ENCODE assay signal across 8 mouse cellular contexts in the genomic region with DNA sequence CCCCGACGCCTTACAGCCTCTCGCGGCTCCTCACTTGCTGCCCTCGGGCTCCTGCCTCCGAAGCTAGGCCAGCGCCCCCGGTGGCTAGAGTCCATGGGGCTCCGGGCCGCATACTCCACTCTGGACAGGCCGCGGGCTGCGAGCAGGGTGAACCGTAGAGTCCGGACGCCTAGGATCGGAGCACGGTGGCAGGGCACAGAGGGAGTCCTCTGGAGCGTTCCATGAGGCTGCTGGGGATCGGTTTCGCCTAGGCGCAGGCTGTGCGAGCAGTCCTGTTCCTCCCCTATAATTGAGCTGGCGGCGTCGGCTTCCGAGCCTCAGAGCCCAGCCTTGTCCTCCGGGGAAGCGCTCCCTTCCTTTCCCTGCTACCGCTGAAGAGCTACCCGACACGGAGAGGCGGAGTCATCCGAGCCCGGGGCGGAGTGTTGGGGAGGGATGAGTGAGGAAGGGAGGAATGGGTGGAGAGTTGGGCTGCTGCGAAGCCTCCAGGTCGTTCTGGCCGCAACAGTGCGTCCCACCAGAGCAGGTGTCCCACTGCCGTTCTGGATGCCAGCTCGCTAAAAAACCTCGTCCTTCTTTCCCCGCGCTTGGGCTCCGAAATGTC. TPM values are rescaled to one million over a fixed set of nuclear protein-coding genes. Genes with fewer than 3 reads are reported as not detected.
DNase-seq lines count a peak whose midpoint lies in the region; ATAC-seq and TF ChIP-seq lines count a peak whose summit lies in the region.

TSS of gene Kcnk12 (minus strand) at position 307 of the 604 bp plus-strand sequence.

- under 1% methylated on average over 46 of the region's 46 CpGs for WGBS in embryonic facial prominence, embryonic 11.5 days
- WGBS in hindbrain, embryonic 11.5 days = under 1% methylated on average over 41 of the region's 46 CpGs
- WGBS in small intestine, adult 2 months = 2% methylated on average over 46 of the region's 46 CpGs

- no peak for TF ChIP-seq CTCF in ES-Bruce4 (IDR thresholded peaks at IDR 0.05; ENCODE audit: low read depth, low read length)
- no peak for TF ChIP-seq CTCF in small intestine, adult 2 months (IDR thresholded peaks at IDR 0.05; ENCODE audit: extremely low read depth, insufficient read length, insufficient replicate concordance, low read depth, low read length)

- DNase-seq in adrenal gland, postnatal 10 days = peak; percentile 67
- peak; percentile 62 for DNase-seq in embryonic facial prominence, embryonic 11.5 days (ENCODE audit: low spot score)
- DNase-seq in hindbrain, embryonic 11.5 days (ENCODE audit: low spot score) = peak; percentile 83
- peak; percentile 68 to 75 for DNase-seq in layer of hippocampus, postnatal 14 days (ENCODE audit: low spot score in 2 of 2)

- peaks cover 13% of the 10 kb centered on the region for H3K27me3 ChIP-seq in ES-Bruce4 (ENCODE audit: control insufficient read depth, insufficient read depth, low read length, poor library complexity, severe bottlenecking)
- H3K27me3 ChIP-seq in embryonic facial prominence, embryonic 11.5 days (ENCODE audit: control insufficient read depth, insufficient read depth, low read length) = peaks cover 54% of the 10 kb centered on the region
- peaks cover 58% of the 10 kb centered on the region for H3K27me3 ChIP-seq in hindbrain, embryonic 11.5 days (ENCODE audit: control insufficient read depth, insufficient read depth, low read length)
- peaks cover 43% of the 10 kb centered on the region for H3K27me3 ChIP-seq in small intestine, adult 2 months (ENCODE audit: control insufficient read depth, insufficient read depth, low read length)

- peak within 1 kb of the TSS; percentile 71 for H3K4me3 ChIP-seq in ES-Bruce4 (ENCODE audit: low read depth, low read length)
- peak within 1 kb of the TSS; percentile 39 for H3K4me3 ChIP-seq in embryonic facial prominence, embryonic 11.5 days (ENCODE audit: low read depth, low read length)
- H3K4me3 ChIP-seq in hindbrain, embryonic 11.5 days (ENCODE audit: low read depth, low read length) = peak within 1 kb of the TSS; percentile 49
- peak within 1 kb of the TSS; percentile 12 for H3K4me3 ChIP-seq in small intestine, adult 2 months (ENCODE audit: low read depth, low read length)

- H3K36me3 ChIP-seq in ES-Bruce4 (ENCODE audit: control insufficient read depth, insufficient read depth, low read length, poor library complexity, severe bottlenecking) = no peaks in the 10 kb centered on the region
- H3K36me3 ChIP-seq in embryonic facial prominence, embryonic 11.5 days (replicated peaks; ENCODE audit: control insufficient read depth, insufficient read depth, low read depth, low read length) = no peaks in the 10 kb centered on the region
- no peaks in the 10 kb centered on the region for H3K36me3 ChIP-seq in hindbrain, embryonic 11.5 days (ENCODE audit: control insufficient read depth, insufficient read depth, low read length)
- H3K36me3 ChIP-seq in small intestine, adult 2 months (ENCODE audit: control insufficient read depth, insufficient read depth, low read length) = no peaks in the 10 kb centered on the region

- peak within 1 kb of the TSS; percentile 64 for H3K9ac ChIP-seq in ES-Bruce4 (ENCODE audit: low read depth, poor library complexity, severe bottlenecking)
- H3K9ac ChIP-seq in embryonic facial prominence, embryonic 11.5 days (replicated peaks; ENCODE audit: low read length) = no peak within 1 kb of the TSS
- peak within 1 kb of the TSS; percentile 24; the same call in 1 of the 2 replicates for H3K9ac ChIP-seq in hindbrain, embryonic 11.5 days (ENCODE audit: low read depth, low read length)

- H3K4me2 ChIP-seq in embryonic facial prominence, embryonic 11.5 days (ENCODE audit: low read depth, low read length) = peak within 1 kb of the TSS; percentile 74
- H3K4me2 ChIP-seq in hindbrain, embryonic 11.5 days (replicated peaks; ENCODE audit: low read depth, low read length) = peak within 1 kb of the TSS; percentile 98

- no peak within 1 kb of the TSS for H3K27ac ChIP-seq in ES-Bruce4 (ENCODE audit: insufficient read depth, low read length)
- no peak within 1 kb of the TSS for H3K27ac ChIP-seq in embryonic facial prominence, embryonic 11.5 days (replicated peaks; ENCODE audit: low read depth, low read length)
- H3K27ac ChIP-seq in hindbrain, embryonic 11.5 days (ENCODE audit: low read depth, low read length) = no peak within 1 kb of the TSS
- no peak within 1 kb of the TSS for H3K27ac ChIP-seq in small intestine, adult 2 months (ENCODE audit: insufficient read depth, low read depth, low read length)

- no peak for TF ChIP-seq EP300 in ES-Bruce4 (IDR thresholded peaks at IDR 0.05; ENCODE audit: insufficient read depth, low read depth, low read length)

- H3K9me3 ChIP-seq in ES-Bruce4 (replicated peaks; ENCODE audit: control insufficient read depth, insufficient read depth, low read length, poor library complexity, severe bottlenecking) = no peaks in the 10 kb centered on the region
- no peaks in the 10 kb centered on the region for H3K9me3 ChIP-seq in embryonic facial prominence, embryonic 11.5 days (replicated peaks; ENCODE audit: control insufficient read depth, low read length)
- no peaks in the 10 kb centered on the region for H3K9me3 ChIP-seq in hindbrain, embryonic 11.5 days (ENCODE audit: control insufficient read depth, low read length)

- H3K4me1 ChIP-seq in ES-Bruce4 (ENCODE audit: control insufficient read depth, insufficient read depth, low read length) = no peaks in the 10 kb centered on the region
- H3K4me1 ChIP-seq in embryonic facial prominence, embryonic 11.5 days (ENCODE audit: control insufficient read depth, insufficient read depth, low read length) = no peaks in the 10 kb centered on the region; the same call in 1 of the 2 replicates
- H3K4me1 ChIP-seq in hindbrain, embryonic 11.5 days (replicated peaks; ENCODE audit: control insufficient read depth, insufficient read depth, low read length) = peaks cover 6% of the 10 kb centered on the region; the same call in 1 of the 2 replicates
- H3K4me1 ChIP-seq in small intestine, adult 2 months (ENCODE audit: control insufficient read depth, insufficient read depth, insufficient read length, low read length) = peaks cover 2% of the 10 kb centered on the region; the same call in 1 of the 2 replicates

- no peak for TF ChIP-seq POLR2A in ES-Bruce4 (IDR thresholded peaks at IDR 0.05; ENCODE audit: insufficient read depth, low read length)
- no peak for TF ChIP-seq POLR2A in small intestine, adult 2 months (IDR thresholded peaks at IDR 0.05; ENCODE audit: low read depth, low read length)

- ATAC-seq in embryonic facial prominence, embryonic 11.5 days (replicated peaks; ENCODE audit: insufficient number of reproducible peaks, low FRiP score, low TSS enrichment, low read depth) = peak; percentile 45; the same call in 1 of the 2 replicates
- ATAC-seq in hindbrain, embryonic 11.5 days (ENCODE audit: low FRiP score) = peak; percentile 79
- ATAC-seq in megakaryocyte-erythroid progenitor cell, adult 5-6 weeks (replicated peaks; ENCODE audit: low FRiP score, low TSS enrichment, poor library complexity, severe bottlenecking) = peak; percentile 63
- ATAC-seq in erythroid progenitor cell, adult 5-6 weeks (replicated peaks; ENCODE audit: low FRiP score, poor library complexity, severe bottlenecking) = no peak

RNA-seq across cellular contexts. Expression of gene Kcnk12, which starts in this region (rescaled TPM):
- 0.33 TPM in 1 of 2 replicates, not detected in the other for polyA plus RNA-seq in ES-Bruce4 (2011; ENCODE audit: insufficient read depth, insufficient read length, low read depth, missing spikeins)
- under 1 TPM; 0.18 to 0.27 TPM for total RNA-seq in adrenal gland, postnatal 10 days (2021)
- 0.45 and 0.66 TPM in 2 replicates for polyA plus RNA-seq in embryonic facial prominence, embryonic 11.5 days (2014; fragmentation: Nextera tagmentation; extraction: Ambion mirVana)
- 0.10 and 0.39 TPM in 2 replicates for polyA plus RNA-seq in hindbrain, embryonic 11.5 days (2014; fragmentation: Nextera tagmentation; extraction: Ambion mirVana)
- total RNA-seq in layer of hippocampus, postnatal 14 days (2021) = 10 to 100 TPM; 19.1 to 21.0 TPM
- not detected in 2 replicates for total RNA-seq in megakaryocyte-erythroid progenitor cell, adult 5-6 weeks (2014; fragmentation: Nextera tagmentation)
- total RNA-seq in megakaryocyte-erythroid progenitor cell, adult 5-6 weeks (2017) = not detected in 2 replicates
- 0.08 and 0.33 TPM in 2 replicates for polyA plus RNA-seq in small intestine, adult 2 months (2012; rRNA removed)
- total RNA-seq in erythroid progenitor cell, adult 5-6 weeks (2015; ENCODE audit: low replicate concordance) = not detected in 2 replicates
- not detected in 2 replicates for total RNA-seq in erythroid progenitor cell, adult 5-6 weeks (2017; ENCODE audit: low replicate concordance)

Comparison
In these comparisons a context has a peak if more than half of its experiments do, and no peak if none do; other contexts are left out.
1. RNA of gene Kcnk12 (total RNA-seq): 19.1 to 21.0 TPM in layer of hippocampus, postnatal 14 days; 0.18 to 0.27 TPM in adrenal gland, postnatal 10 days, not detected in megakaryocyte-erythroid progenitor cell, adult 5-6 weeks and not detected in erythroid progenitor cell, adult 5-6 weeks; every median in the first group is over 10 times any median in the second.
2. Peak in DNase-seq in adrenal gland, postnatal 10 days; RNA of the gene not detected or under 1 TPM.
3. Peak in DNase-seq, ATAC-seq, H3K4me3 ChIP-seq and H3K4me2 ChIP-seq in embryonic facial prominence, embryonic 11.5 days; RNA of the gene not detected or under 1 TPM.
4. Peak in DNase-seq, ATAC-seq, H3K4me3 ChIP-seq, H3K9ac ChIP-seq and H3K4me2 ChIP-seq in hindbrain, embryonic 11.5 days; RNA of the gene not detected or under 1 TPM.
5. Peak in ATAC-seq in megakaryocyte-erythroid progenitor cell, adult 5-6 weeks; RNA of the gene not detected or under 1 TPM.
6. H3K4me3 ChIP-seq: peak in every context shown above with its lines; median percentile 71 in ES-Bruce4; 49 in hindbrain, embryonic 11.5 days; 39 in embryonic facial prominence, embryonic 11.5 days; 12 in small intestine, adult 2 months.
7. Peak in every context shown above with its lines, with median percentiles within 50 percentile points of each other: DNase-seq.